Mouse (Mus musculus) heart, embryonic 14.5 days (tissue): ENCODE measurements around the gene Nt5c2. TPM values are rescaled to one million over a fixed set of nuclear protein-coding genes. Genes with fewer than 3 reads are reported as not detected.

ENCODE experiments used
- ATAC-seq: fragments of 200-750 bp; cut with Nextera tagmentation; 2 replicates; pipeline ENCODE4 v1.8.0; 2017; ENCODE audit warnings: low read depth, moderate TSS enrichment; ENCODE audit not compliant: insufficient number of reproducible peaks, insufficient read depth, low FRiP score
- H3K27ac ChIP-seq, 2 experiments: fragments of 200-500 bp in 1 of 2; fragments of 300-500 bp in 1 of 2; sonication (generic) in 1 of 2; replicated peaks in 1 of 2; 2 replicates each; pipeline ENCODE4 v1.5.1; 2012 to 2014; ENCODE audit warnings: low read depth in 2 of 2, low read length in 2 of 2, control low read depth in 1 of 2, mild to moderate bottlenecking in 1 of 2, mixed read lengths in 1 of 2; ENCODE audit not compliant: control insufficient read depth in 1 of 2, insufficient read depth in 1 of 2
- H3K27me3 ChIP-seq: fragments of 300-500 bp; sonication (generic); 2 replicates; pipeline ENCODE4 v1.6.1; 2014; ENCODE audit warnings: mild to moderate bottlenecking, low read length, control low read depth; ENCODE audit not compliant: control insufficient read depth, insufficient read depth
- H3K36me3 ChIP-seq: fragments of 300-500 bp; sonication (generic); 2 replicates; pipeline ENCODE4 v1.6.1; 2014; ENCODE audit warnings: mild to moderate bottlenecking, control low read depth, low read length, mixed read lengths; ENCODE audit not compliant: control insufficient read depth, insufficient read depth
- H3K4me1 ChIP-seq, 2 experiments: fragments of 200-500 bp in 1 of 2; fragments of 300-500 bp in 1 of 2; sonication (generic) in 1 of 2; 2 replicates each; pipeline ENCODE4 v1.6.1; 2012 to 2014; ENCODE audit warnings: low read length in 2 of 2, control low read depth in 1 of 2, mixed read lengths in 1 of 2; ENCODE audit not compliant: control insufficient read depth in 2 of 2, insufficient read depth in 2 of 2
- H3K4me2 ChIP-seq: fragments of 300-500 bp; sonication (generic); 2 replicates; pipeline ENCODE4 v1.6.1; 2014; ENCODE audit warnings: mild to moderate bottlenecking, low read length
- H3K4me3 ChIP-seq, 2 experiments: fragments of 200-500 bp in 1 of 2; fragments of 300-500 bp in 1 of 2; sonication (generic) in 1 of 2; 2 replicates each; pipeline ENCODE4 v1.5.1; 2012 to 2014; ENCODE audit warnings: low read length in 2 of 2, mild to moderate bottlenecking in 2 of 2, control low read depth in 1 of 2, low read depth in 1 of 2, moderate library complexity in 1 of 2; ENCODE audit not compliant: control insufficient read depth in 1 of 2, insufficient read depth in 1 of 2
- H3K9ac ChIP-seq: fragments of 300-500 bp; sonication (generic); 2 replicates; pipeline ENCODE4 v1.6.1; 2014; ENCODE audit warnings: mild to moderate bottlenecking, low read length
- H3K9me3 ChIP-seq: fragments of 300-500 bp; sonication (generic); 2 replicates; pipeline ENCODE4 v1.6.1; 2016; ENCODE audit warnings: low read length, control low read depth; ENCODE audit not compliant: control insufficient read depth
- WGBS: fragments of 180-500 bp; shearing (Covaris S2); extraction: QIAGEN DNeasy Blood & Tissue Kit; methylation state at CpG from one replicate; pipeline ENCODE4 v1.1.7; 2014; 5-methylcytosine and 5-hydroxymethylcytosine counted together
- polyA plus RNA-seq: library from polyadenylated mRNA; unstranded; fragments of >200 nt; fragmentation: Nextera tagmentation; extraction: Ambion mirVana; gene quantifications from 2 replicates; pipeline ENCODE4 v1.2.1, GENCODE M21; 2014

Gene Nt5c2
- polyA plus RNA-seq, 1 experiment from 2014 or later = 126 TPM

DNA sequence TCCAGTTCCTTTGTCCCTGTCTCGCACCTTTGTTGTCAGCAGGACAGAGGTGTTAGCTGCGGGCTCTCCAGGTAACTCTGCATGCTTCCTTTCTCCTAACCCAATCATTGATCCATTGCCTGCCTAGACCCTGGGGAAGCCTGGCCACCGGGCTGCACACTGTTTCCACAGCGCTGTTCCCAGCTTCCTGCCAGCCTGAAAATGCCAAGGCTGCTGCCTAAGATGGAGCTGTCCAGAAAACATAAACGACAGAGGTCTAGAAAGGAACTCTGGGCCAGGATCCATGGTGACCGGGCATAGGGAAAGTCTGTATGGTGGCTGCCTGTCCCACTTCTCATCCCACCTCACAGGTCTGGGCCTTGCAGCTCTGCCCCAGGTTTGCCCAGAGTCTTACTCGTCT lies 143.3 kb downstream of the Nt5c2 start:
- H3K27me3 ChIP-seq = no peaks in the 10 kb centered on the region
- ATAC-seq = no peak
- 58% methylated on average over 7 of the region's 7 CpGs for WGBS

DNA sequence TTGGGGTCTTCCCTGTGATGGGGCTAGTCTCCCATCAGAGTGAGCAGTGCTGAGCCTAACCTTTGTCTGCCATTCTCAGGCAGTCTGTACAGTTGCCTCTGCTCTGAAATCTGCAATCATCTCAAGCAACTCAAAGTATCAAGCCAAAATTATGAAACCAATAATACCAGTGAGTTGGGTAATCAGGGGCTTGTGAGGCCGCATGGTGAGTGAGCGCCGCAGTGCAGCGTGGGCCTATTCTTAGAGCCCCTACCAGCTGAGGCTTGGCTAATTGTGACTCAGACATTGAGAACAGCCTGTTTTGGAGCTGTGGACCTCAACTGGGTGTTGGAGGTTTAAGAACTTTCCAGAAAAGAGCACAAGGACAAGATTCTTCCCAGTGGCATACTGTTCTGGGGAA lies 143.9 kb downstream of the Nt5c2 start:
- no peaks in the 10 kb centered on the region for H3K9me3 ChIP-seq
- no peak overlapping the region for H3K4me3 ChIP-seq
- H3K27me3 ChIP-seq = no peaks in the 10 kb centered on the region
- no peak for ATAC-seq
- H3K4me1 ChIP-seq = peaks cover 0 to 2% of the 10 kb centered on the region in 2 experiments; a peak in 1 of 4 replicates
- no peak overlapping the region for H3K9ac ChIP-seq
- H3K36me3 ChIP-seq = 0 out of 2 replicates have a peak, but pooled peaks cover 3% of the 10 kb centered on the region
- 93% methylated on average over 4 of the region's 4 CpGs for whole genome bisulfite sequencing
- no peak overlapping the region for H3K4me2 ChIP-seq
- H3K27ac ChIP-seq = no peak overlapping the region

More for the DNA sequence above, 143.3 kb downstream of the Nt5c2 start:
- Histone ChIP-seq H3K4me1 (peaks cover 0 to 2% of the 10 kb centered on the region in 2 experiments; a peak in 1 of 4 replicates), H3K4me2 (no peak overlapping the region), H3K4me3 (no peak overlapping the region), H3K27ac (no peak overlapping the region), H3K36me3 (0 out of 2 replicates have a peak, but pooled peaks cover 3% of the 10 kb centered on the region), H3K9me3 (no peaks in the 10 kb centered on the region), H3K9ac (no peak overlapping the region)

DNA sequence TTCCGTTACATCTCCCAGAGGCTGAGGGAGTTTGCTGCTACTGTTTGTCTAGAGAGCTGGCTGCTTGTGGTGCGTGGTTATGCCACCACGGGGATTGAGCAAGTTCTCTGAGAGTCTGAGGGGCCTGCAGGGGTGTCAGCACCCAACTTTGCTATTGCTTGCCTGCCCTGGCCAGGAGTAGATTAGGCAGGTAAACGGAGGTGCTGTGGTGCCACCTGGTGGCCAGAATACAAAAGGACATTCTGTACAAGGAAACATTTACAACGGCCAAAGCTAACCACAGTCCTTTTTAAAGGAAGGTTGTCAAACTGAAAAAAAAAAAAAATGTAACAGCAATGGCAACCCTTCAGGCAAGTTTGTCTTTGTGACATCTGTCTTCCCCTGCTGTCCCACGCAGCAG lies 145.4 kb downstream of the Nt5c2 start:
- Histone ChIP-seq H3K9me3 (no peaks in the 10 kb centered on the region), H3K27ac (no peak overlapping the region), H3K27me3 (no peaks in the 10 kb centered on the region), H3K4me3 (no peak overlapping the region), H3K4me2 (no peak overlapping the region), H3K9ac (no peak overlapping the region), H3K4me1 (peaks cover 5 to 6% of the 10 kb centered on the region in 2 experiments; a peak in 3 of 4 replicates), H3K36me3 (0 out of 2 replicates have a peak, but pooled peaks cover 3% of the 10 kb centered on the region)
- ATAC-seq = no peak
- 10% methylated on average over 6 of the region's 6 CpGs for WGBS

DNA sequence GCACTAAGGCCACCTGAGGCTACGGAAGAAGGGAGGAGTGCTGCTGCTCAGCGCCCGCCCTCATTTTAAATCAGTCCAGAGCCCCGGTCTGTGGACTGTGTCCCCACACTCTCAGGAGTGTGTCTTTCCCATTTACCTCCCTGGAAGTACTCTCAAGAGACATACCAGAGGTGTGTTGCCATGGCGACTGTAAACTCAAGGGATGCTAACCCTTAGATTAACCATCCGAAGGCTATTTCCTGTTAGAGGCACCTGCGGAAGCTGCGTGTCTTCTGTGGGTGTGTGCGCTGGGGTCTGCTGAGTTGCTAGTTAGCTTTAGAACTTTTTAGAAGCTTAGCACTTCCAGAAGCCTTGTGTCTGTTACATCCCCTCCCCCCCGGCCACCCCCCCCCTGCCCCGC lies 145.9 kb downstream of the Nt5c2 start:
- Histone ChIP-seq H3K4me1 (peaks cover 5 to 6% of the 10 kb centered on the region in 2 experiments; a peak in 3 of 4 replicates), H3K9ac (no peak overlapping the region), H3K27ac (no peak overlapping the region), H3K27me3 (no peaks in the 10 kb centered on the region), H3K4me3 (no peak overlapping the region), H3K9me3 (no peaks in the 10 kb centered on the region), H3K4me2 (no peak overlapping the region), H3K36me3 (0 out of 2 replicates have a peak, but pooled peaks cover 3% of the 10 kb centered on the region)
- ATAC-seq = no peak
- WGBS = 59% methylated on average over 11 of the region's 11 CpGs

DNA sequence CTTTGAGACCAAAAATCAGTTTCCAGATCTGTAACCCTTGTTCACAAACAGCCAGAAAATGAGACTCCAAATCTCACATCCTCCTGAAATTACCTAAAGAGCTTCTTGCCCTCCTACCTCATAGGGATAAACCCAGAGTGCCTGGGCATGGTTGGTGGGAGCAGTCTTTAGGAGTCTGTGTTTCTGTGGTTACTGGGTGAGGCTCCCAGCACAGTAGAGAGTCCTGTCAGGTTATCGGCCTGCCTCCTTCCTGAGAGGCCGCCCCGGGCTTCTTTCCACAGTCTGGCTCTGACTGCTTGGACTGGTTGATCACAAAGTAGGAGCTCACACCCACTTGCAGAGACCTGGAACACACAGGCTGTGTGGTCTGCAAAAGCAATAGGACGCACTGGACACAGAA lies 149.6 kb downstream of the Nt5c2 start:
- Histone ChIP-seq H3K27ac (no peak overlapping the region), H3K4me1 (peaks cover 8 to 10% of the 10 kb centered on the region in 2 experiments), H3K27me3 (no peaks in the 10 kb centered on the region), H3K4me2 (no peak overlapping the region), H3K36me3 (0 out of 2 replicates have a peak, but pooled peaks cover 3% of the 10 kb centered on the region), H3K9ac (no peak overlapping the region), H3K9me3 (no peaks in the 10 kb centered on the region), H3K4me3 (no peak overlapping the region)
- ATAC-seq = no peak
- 49% methylated on average over 4 of the region's 4 CpGs for WGBS

DNA sequence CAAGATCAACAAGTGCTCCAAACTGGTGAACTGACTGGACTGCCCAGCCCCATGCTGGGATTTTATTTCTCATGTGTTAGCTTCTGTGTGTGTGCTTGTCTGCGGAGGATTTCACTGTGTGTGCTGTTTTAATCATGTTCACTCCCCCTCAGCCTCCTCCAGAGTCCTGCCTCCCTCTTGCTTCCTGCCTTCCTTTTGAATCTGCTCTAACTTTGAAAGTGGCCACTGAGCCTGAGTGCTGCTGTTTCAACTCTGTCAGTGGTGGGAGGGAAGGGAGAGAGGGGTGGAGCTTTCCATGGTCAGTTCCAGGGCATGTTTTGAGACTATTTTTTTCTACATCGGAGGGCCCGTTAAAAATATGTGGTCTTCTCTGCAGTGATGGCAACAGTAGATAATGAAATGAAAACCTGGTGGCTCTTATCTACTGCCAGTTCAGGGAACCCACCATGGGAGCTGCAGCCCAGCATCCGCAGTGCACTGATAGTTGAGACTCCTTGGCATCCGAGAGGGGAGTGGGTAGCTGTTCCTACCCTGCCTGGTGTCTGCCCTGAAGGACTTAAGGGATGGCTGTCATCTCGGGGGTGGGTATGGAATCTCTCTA lies 150.1 kb downstream of the Nt5c2 start:
- ATAC-seq = no peak
- no peak overlapping the region for H3K4me2 ChIP-seq
- WGBS = 53% methylated on average over 6 of the region's 6 CpGs

DNA sequence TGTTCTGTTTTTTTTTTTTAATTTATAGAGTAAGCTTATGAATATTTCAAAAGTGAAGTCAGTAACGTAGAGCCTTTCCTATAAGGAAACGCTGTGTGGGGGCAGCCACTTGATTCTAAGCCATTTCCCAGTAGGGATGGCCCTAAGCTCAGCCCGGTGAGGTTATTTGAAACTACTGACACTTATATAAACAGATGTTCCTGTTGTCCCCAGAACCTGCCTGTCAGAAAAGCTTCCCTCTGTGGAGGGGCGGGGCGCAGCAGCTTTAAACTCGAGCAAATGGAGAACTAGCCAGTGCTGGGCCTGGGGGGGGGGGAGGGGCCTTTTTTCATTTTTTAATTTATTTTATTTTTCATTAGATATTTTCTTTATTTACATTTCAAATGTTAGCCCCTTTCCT lies 150.9 kb downstream of the Nt5c2 start:
- no peak overlapping the region for H3K4me3 ChIP-seq
- no peak overlapping the region for H3K4me2 ChIP-seq
- H3K9ac ChIP-seq = no peak overlapping the region
- peaks cover 6 to 10% of the 10 kb centered on the region in 2 experiments for H3K4me1 ChIP-seq
- no peak overlapping the region for H3K27ac ChIP-seq
- H3K9me3 ChIP-seq = no peaks in the 10 kb centered on the region
- WGBS = 56% methylated on average over 6 of the region's 6 CpGs
- no peaks in the 10 kb centered on the region for H3K27me3 ChIP-seq
- ATAC-seq = no peak
- H3K36me3 ChIP-seq = 0 out of 2 replicates have a peak, but pooled peaks cover 3% of the 10 kb centered on the region

More for the DNA sequence above, 150.1 kb downstream of the Nt5c2 start:
- Histone ChIP-seq H3K9ac (no peak overlapping the region), H3K27me3 (no peaks in the 10 kb centered on the region), H3K27ac (no peak overlapping the region), H3K4me3 (no peak overlapping the region), H3K9me3 (no peaks in the 10 kb centered on the region), H3K36me3 (0 out of 2 replicates have a peak, but pooled peaks cover 3% of the 10 kb centered on the region), H3K4me1 (peaks cover 8 to 10% of the 10 kb centered on the region in 2 experiments)
